Mouse (Mus musculus): ENCODE measurements around the gene Gm8122. TPM values are rescaled to one million over a fixed set of nuclear protein-coding genes. Genes with fewer than 3 reads are reported as not detected.
"Not testable (repeated sequence)": the region's sequence is repeated elsewhere in the genome, so short reads cannot be mapped to it uniquely, and the experiment has no call there.

The Gm8122 gene
- not detected in 2 replicates for polyA plus RNA-seq (2014; fragmentation: Nextera tagmentation; extraction: Ambion mirVana)

- H3K4me2 ChIP-seq (ENCODE audit: low read depth, low read length, severe bottlenecking); H3K9me3 ChIP-seq (ENCODE audit: control insufficient read depth, low read length); DNase-seq (ENCODE audit: low spot score); H3K4me3 ChIP-seq (ENCODE audit: low read depth, low read length); H3K27ac ChIP-seq (ENCODE audit: low read depth, low read length); H3K36me3 ChIP-seq (ENCODE audit: control insufficient read depth, insufficient read depth, low read length); ATAC-seq (replicated peaks; ENCODE audit: low FRiP score); H3K9ac ChIP-seq (ENCODE audit: low read length); H3K27me3 ChIP-seq (ENCODE audit: control insufficient read depth, insufficient read depth, low read length); H3K4me1 ChIP-seq (replicated peaks; ENCODE audit: control insufficient read depth, insufficient read depth, low read length): not testable (repeated sequence)
- WGBS: 90% methylated on average over 2 of the region's 4 CpGs
Observed at GRCm38 (mm10) chr14:43235204-43235603, at the start of gene Gm8122. Gene Gm8122, minus strand, starts transcription at chr14:43235304.

- H3K27me3 ChIP-seq (ENCODE audit: control insufficient read depth, insufficient read depth, low read length); H3K4me2 ChIP-seq (ENCODE audit: low read depth, low read length, severe bottlenecking); ATAC-seq (replicated peaks; ENCODE audit: low FRiP score); DNase-seq (ENCODE audit: low spot score); H3K4me1 ChIP-seq (replicated peaks; ENCODE audit: control insufficient read depth, insufficient read depth, low read length); H3K4me3 ChIP-seq (ENCODE audit: low read depth, low read length); H3K9me3 ChIP-seq (ENCODE audit: control insufficient read depth, low read length); H3K9ac ChIP-seq (ENCODE audit: low read length); H3K36me3 ChIP-seq (ENCODE audit: control insufficient read depth, insufficient read depth, low read length); H3K27ac ChIP-seq (ENCODE audit: low read depth, low read length): not testable (repeated sequence)
- 97% methylated on average over 3 of the region's 3 CpGs for WGBS
Observed at GRCm38 (mm10) chr14:43278681-43279080, 43.6 kb upstream of the Gm8122 start.

GRCm38 (mm10) chr14:43278146-43278545 is 43.0 kb upstream of the Gm8122 start:
- not testable (repeated sequence) for H3K9me3 ChIP-seq (ENCODE audit: control insufficient read depth, low read length); H3K9ac ChIP-seq (ENCODE audit: low read length); H3K36me3 ChIP-seq (ENCODE audit: control insufficient read depth, insufficient read depth, low read length); H3K4me3 ChIP-seq (ENCODE audit: low read depth, low read length); ATAC-seq (replicated peaks; ENCODE audit: low FRiP score); DNase-seq (ENCODE audit: low spot score); H3K4me2 ChIP-seq (ENCODE audit: low read depth, low read length, severe bottlenecking); H3K27me3 ChIP-seq (ENCODE audit: control insufficient read depth, insufficient read depth, low read length); H3K4me1 ChIP-seq (replicated peaks; ENCODE audit: control insufficient read depth, insufficient read depth, low read length); H3K27ac ChIP-seq (ENCODE audit: low read depth, low read length)
- WGBS: 75% methylated on average over 4 of the region's 4 CpGs

DNA sequence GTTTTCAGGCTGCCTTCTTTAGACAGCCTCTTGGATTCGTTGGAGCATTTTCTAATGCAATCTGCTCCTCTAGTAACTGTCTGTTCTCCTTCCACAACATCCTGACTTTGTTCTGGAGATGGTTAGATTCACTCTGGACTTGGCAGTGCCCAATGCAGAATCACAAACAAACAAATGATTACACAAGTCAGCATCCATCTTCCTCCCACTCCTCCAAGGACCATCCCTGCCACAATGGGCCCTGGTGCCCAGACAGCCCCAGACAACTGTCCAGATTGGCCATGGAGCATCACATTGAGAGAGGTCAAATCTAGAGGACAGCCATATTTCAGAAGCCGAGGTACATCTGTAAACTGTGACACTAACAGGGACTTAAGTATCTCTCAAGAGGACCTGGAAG is 42.4 kb upstream of the Gm8122 start:
- not testable (repeated sequence) for ATAC-seq (replicated peaks; ENCODE audit: low FRiP score); H3K27ac ChIP-seq (ENCODE audit: low read depth, low read length); DNase-seq (ENCODE audit: low spot score); H3K36me3 ChIP-seq (ENCODE audit: control insufficient read depth, insufficient read depth, low read length); H3K27me3 ChIP-seq (ENCODE audit: control insufficient read depth, insufficient read depth, low read length); H3K4me2 ChIP-seq (ENCODE audit: low read depth, low read length, severe bottlenecking); H3K4me3 ChIP-seq (ENCODE audit: low read depth, low read length); H3K4me1 ChIP-seq (replicated peaks; ENCODE audit: control insufficient read depth, insufficient read depth, low read length); H3K9me3 ChIP-seq (ENCODE audit: control insufficient read depth, low read length); H3K9ac ChIP-seq (ENCODE audit: low read length)
- WGBS: 62% methylated on average over 2 of the region's 2 CpGs

- H3K4me2 ChIP-seq (ENCODE audit: low read depth, low read length, severe bottlenecking); H3K9ac ChIP-seq (ENCODE audit: low read length); ATAC-seq (replicated peaks; ENCODE audit: low FRiP score); H3K36me3 ChIP-seq (ENCODE audit: control insufficient read depth, insufficient read depth, low read length); H3K4me3 ChIP-seq (ENCODE audit: low read depth, low read length); H3K9me3 ChIP-seq (ENCODE audit: control insufficient read depth, low read length); H3K27ac ChIP-seq (ENCODE audit: low read depth, low read length); H3K4me1 ChIP-seq (replicated peaks; ENCODE audit: control insufficient read depth, insufficient read depth, low read length); DNase-seq (ENCODE audit: low spot score); H3K27me3 ChIP-seq (ENCODE audit: control insufficient read depth, insufficient read depth, low read length): not testable (repeated sequence)
- WGBS: 85% methylated on average over 1 of the region's 1 CpGs
Observed at GRCm38 (mm10) chr14:43275752-43276151, 40.6 kb upstream of the Gm8122 start.

DNA sequence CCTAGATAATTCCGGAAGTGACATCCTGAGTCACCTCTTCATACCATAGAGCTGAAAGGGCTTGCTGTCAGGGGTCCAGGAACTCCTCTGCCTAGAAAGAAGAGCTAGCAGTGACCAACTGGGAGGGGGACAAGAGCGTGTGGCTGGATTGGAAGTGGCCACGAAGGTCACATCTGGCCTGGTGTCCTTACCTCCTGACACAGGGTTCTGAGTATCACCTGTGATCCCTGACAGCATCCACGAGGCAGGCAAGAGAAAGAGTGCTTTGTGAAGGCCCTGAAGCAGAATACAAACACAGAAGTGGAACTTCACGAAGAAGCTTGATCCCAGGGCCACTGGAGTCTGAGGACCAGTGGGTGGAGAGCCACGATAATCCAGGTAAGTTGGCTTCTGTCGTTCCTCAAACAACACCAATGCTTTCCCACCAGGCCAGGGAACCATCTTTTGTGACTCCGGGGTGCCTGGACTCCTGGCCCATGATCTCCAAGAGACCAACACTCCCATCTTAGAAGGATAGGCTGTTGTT is 39.9 kb upstream of the Gm8122 start, which contains the start of gene Gm9732:
TSS of gene Gm9732 (plus strand) at position 51 of the 526 bp plus-strand sequence.
- not testable (repeated sequence) for ATAC-seq (replicated peaks; ENCODE audit: low FRiP score); H3K27ac ChIP-seq (ENCODE audit: low read depth, low read length)
- WGBS: 85% methylated on average over 8 of the region's 8 CpGs

GRCm38 (mm10) chr14:43273161-43273560 is 38.1 kb upstream of the Gm8122 start:
- H3K9me3 ChIP-seq (ENCODE audit: control insufficient read depth, low read length); H3K9ac ChIP-seq (ENCODE audit: low read length); H3K27ac ChIP-seq (ENCODE audit: low read depth, low read length); H3K4me3 ChIP-seq (ENCODE audit: low read depth, low read length); ATAC-seq (replicated peaks; ENCODE audit: low FRiP score); H3K27me3 ChIP-seq (ENCODE audit: control insufficient read depth, insufficient read depth, low read length); H3K36me3 ChIP-seq (ENCODE audit: control insufficient read depth, insufficient read depth, low read length); H3K4me2 ChIP-seq (ENCODE audit: low read depth, low read length, severe bottlenecking); DNase-seq (ENCODE audit: low spot score); H3K4me1 ChIP-seq (replicated peaks; ENCODE audit: control insufficient read depth, insufficient read depth, low read length): not testable (repeated sequence)
- WGBS: 70% methylated on average over 1 of the region's 1 CpGs

More for the DNA sequence above, 39.9 kb upstream of the Gm8122 start, which contains the start of gene Gm9732:
- H3K9me3 ChIP-seq (ENCODE audit: control insufficient read depth, low read length); H3K9ac ChIP-seq (ENCODE audit: low read length); H3K4me1 ChIP-seq (replicated peaks; ENCODE audit: control insufficient read depth, insufficient read depth, low read length); H3K4me3 ChIP-seq (ENCODE audit: low read depth, low read length); H3K27me3 ChIP-seq (ENCODE audit: control insufficient read depth, insufficient read depth, low read length); H3K4me2 ChIP-seq (ENCODE audit: low read depth, low read length, severe bottlenecking); H3K36me3 ChIP-seq (ENCODE audit: control insufficient read depth, insufficient read depth, low read length): not testable (repeated sequence)
- DNase-seq (ENCODE audit: low spot score): peak; percentile 23

DNA sequence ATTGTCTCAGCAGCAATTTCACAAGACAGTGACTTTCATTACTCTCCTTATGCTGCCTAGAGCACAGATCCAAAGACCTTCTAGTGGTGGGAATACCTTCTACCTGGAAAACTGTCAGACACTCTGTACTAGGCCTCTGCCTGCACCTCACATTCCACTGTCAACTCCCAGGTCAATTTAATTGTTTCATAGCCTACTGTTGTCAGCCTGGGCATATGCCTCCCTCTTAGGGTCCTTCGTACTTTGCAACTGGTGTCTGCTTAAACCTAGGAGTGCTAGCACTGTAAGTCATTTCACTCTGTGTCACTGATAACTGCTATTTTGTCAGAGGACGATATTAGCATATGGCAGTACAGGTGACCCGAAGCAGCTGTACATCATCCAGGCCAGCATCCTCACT is 34.1 kb upstream of the Gm8122 start:
- H3K27me3 ChIP-seq (ENCODE audit: control insufficient read depth, insufficient read depth, low read length); H3K9me3 ChIP-seq (ENCODE audit: control insufficient read depth, low read length); ATAC-seq (replicated peaks; ENCODE audit: low FRiP score); H3K4me1 ChIP-seq (replicated peaks; ENCODE audit: control insufficient read depth, insufficient read depth, low read length); H3K27ac ChIP-seq (ENCODE audit: low read depth, low read length); H3K4me3 ChIP-seq (ENCODE audit: low read depth, low read length); H3K9ac ChIP-seq (ENCODE audit: low read length); H3K4me2 ChIP-seq (ENCODE audit: low read depth, low read length, severe bottlenecking); H3K36me3 ChIP-seq (ENCODE audit: control insufficient read depth, insufficient read depth, low read length); DNase-seq (ENCODE audit: low spot score): not testable (repeated sequence)
- WGBS: 76% methylated on average over 3 of the region's 3 CpGs

DNA sequence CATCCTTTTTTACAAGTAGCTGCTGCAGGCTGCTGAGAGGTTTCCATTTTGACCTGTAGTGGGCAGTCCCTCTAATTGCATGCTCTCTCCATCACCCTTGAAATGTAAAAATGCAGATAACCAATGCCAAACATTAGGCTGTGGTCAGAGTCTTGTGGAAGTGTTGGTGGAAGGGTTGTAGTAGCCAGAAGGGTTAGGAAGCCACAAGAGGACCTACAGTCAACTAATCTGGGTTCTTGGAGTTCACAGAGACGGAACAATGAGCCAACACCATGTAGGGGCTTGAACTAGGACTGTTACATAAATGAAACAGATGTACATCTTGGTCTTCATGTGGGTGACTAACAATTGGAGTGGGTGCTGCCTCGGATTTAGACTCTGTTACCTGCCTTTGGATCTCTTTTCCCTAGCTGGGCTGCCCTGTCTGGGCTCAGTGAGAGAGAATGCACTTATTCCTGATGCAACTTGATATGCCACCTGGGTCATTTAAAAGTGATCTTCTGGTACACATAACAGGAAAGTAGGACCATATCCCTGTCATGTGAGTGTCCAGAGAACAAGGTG is 33.5 kb upstream of the Gm8122 start:
- H3K9me3 ChIP-seq (ENCODE audit: control insufficient read depth, low read length); ATAC-seq (replicated peaks; ENCODE audit: low FRiP score); H3K9ac ChIP-seq (ENCODE audit: low read length); H3K27ac ChIP-seq (ENCODE audit: low read depth, low read length); H3K4me2 ChIP-seq (ENCODE audit: low read depth, low read length, severe bottlenecking); H3K4me1 ChIP-seq (replicated peaks; ENCODE audit: control insufficient read depth, insufficient read depth, low read length); H3K27me3 ChIP-seq (ENCODE audit: control insufficient read depth, insufficient read depth, low read length); DNase-seq (ENCODE audit: low spot score); H3K36me3 ChIP-seq (ENCODE audit: control insufficient read depth, insufficient read depth, low read length); H3K4me3 ChIP-seq (ENCODE audit: low read depth, low read length): not testable (repeated sequence)
- 55% methylated on average over 2 of the region's 2 CpGs for WGBS
